Mouse (Mus musculus): ENCODE results near the gene St8sia1.

Gene St8sia1

DNA sequence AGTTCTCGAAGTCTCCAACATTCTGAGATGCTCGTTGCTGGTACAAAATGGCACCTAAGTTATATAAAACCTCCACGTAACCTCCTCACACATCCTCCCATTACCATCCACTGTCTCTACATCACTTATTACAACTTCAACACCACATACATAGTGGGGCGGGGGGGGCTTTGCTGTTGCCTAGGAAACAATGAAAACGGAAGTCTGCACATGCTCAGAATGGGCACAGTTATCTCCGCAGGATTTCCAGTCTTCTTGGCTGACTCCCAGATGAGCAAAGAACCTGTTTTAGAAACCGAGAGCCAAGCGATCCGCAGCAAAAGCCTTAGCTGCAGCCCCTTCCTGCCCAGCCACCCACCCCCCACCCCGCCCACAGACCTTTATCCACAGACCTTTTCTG lies 174.5 kb downstream of the St8sia1 start:
- no peak for DNase-seq (ENCODE audit: low spot score in 2 of 2)

DNA sequence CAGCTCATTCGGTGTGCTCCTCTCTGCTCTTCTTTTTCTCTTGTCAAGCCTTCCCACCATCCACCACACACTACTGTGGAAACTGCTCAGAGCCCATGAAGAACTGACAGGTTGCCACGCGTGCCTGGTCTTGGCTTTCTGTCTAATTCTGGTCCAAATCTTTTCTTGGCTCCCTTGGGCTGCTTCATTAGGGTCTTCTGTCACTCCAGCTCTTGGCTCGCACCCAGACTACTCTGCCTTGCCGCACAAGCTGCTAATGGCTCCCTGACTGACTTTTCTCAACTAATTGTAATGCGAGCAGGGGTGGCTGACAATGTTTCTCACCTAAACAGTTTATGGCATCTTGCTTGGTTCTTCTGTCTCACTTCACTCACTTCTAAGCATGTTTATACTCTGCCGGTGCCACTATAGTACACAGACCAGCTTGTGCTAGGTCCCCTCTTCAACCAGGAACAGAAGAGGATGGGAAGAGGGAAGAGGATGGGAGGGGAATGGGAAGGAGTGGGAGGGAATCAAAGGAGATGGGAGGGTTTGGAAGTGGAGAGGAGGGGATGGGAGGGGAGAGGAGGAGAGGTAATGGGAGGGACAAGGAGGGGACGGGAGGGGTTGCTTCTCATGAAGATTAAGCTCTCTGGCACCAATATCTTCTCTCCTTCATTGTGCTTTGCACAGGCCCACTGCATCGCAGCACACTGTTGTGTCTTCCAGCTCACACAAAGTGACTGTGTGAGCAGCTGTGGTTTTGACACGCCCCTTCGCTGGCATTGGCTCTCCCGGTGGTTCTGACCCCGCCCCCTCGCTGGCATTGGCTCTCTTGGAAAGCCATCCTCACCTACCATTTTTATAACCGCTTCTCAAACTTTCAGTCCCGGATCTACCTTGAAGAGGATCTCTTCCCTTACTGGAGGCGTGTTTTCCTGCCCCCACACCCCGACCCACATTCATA lies 175.9 kb downstream of the St8sia1 start:
- no peak for DNase-seq (ENCODE audit: low spot score in 2 of 2)

DNA sequence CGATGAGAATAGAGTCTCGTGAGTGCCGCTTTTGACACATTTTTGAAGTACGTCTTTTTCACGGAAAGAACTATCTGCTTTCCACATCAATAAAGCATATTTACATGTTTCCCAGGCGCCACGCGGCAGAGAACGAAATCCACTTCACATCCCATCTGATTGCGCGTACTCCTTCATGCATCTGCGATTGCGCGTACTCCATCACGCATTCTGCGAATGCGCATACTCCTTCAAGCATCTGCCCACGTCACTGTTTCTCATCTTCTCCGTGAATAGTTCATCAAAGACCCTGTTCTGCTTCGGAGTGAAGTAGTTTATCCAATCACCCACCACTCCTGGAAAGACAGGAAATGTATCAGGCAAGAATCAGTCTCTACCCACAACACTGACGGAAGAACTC lies 178.1 kb downstream of the St8sia1 start:
- no peak for DNase-seq (ENCODE audit: low spot score in 2 of 2)

DNA sequence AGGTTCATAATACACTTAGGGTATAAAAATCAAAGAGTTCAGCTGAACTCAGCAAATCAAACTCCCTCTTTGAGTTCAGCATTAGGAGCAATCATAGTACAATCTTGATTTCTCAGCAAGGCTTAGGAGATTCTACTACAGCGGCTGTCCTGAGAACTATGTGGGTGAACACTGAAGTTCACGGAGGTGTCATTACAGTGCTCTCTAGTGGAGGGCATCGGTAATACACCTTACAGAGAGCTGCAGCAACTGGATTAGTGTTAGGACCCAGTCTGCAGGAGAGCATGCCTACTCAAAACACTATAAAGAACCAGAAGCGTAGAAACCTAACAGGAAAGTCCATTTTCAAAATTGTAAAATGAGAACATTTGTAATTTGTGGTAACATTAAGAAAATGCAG lies 178.9 kb downstream of the St8sia1 start:
- DNase-seq (ENCODE audit: low spot score in 2 of 2): peak; percentile 10 to 43

DNA sequence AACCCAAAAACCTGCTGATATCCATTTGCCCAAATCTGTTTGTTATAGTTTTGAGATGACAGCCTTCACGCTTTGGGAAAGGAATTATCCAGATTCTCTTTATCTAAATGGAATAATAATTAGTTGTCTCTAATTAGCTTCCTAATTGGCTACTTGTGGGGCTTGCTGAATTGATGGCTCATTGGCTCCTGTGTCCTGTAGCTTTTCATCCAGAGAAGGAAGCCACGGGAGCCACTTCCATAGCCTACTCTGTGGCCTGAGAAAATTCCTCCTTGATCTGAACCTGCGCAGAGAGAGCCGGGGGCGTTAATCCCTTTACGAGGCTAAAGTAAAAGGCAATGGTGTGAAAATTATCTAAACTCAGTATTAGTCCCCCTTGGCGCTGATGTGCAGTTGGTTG lies 183.0 kb downstream of the St8sia1 start:
- DNase-seq (ENCODE audit: low spot score in 2 of 2): no peak

DNA sequence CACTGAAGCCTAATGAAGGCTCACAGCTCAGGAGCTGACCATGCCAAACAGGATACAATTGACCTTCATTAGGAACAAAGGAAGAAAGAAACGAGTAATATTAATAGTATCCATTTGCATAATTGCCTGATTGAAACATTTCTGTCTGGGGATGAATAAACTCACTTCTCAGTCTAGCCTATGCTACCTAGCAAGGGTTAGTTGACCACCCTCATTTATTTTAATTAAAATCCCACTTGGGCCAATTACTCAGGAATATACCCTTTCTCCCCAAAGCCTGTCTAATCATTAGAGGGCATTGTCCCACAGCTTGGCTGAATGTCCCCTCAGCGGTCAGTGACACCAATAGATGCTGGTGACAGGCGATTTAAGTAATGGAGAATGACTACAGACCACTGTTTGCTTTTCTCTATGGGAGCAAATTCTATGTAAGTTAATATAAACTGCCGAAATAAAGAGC lies 183.6 kb downstream of the St8sia1 start:
- DNase-seq (ENCODE audit: low spot score in 2 of 2): no peak

DNA sequence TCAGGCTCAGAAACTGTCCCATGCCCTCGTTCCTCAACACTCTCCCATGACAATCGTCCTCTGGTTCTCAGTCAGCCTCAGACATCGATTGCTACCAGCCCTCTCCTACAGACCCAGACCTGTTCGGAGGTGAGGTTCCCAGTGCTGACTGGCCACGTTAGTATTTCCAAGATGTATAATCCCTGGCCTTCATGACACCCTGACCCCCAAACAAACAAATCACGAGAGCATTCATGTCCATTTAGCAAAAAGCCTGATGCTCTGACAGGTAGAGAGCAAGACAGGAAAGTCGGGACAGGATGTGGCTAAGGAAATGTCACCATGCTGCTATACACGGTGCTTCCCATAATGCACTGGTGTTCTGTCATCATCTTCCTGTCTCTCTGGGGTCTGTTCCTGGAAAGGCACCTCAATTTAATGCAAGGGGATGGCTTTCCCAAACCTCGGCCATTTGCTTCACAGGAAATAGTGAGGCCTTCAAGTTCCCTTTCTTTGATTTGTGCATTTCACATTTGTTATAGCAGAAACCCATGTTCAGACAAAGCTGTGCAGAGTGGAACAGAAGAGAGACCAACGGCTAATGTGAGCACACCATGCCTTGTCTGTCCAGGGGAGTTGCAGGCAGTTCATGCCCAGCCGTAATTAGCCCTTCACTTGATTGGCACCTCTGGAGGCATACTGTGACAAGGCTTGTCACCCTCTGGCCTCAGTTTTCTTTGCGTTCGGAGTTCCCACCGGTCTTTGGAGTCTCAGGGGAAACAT lies 184.3 kb downstream of the St8sia1 start:
- no peak for DNase-seq (ENCODE audit: low spot score in 2 of 2)

DNA sequence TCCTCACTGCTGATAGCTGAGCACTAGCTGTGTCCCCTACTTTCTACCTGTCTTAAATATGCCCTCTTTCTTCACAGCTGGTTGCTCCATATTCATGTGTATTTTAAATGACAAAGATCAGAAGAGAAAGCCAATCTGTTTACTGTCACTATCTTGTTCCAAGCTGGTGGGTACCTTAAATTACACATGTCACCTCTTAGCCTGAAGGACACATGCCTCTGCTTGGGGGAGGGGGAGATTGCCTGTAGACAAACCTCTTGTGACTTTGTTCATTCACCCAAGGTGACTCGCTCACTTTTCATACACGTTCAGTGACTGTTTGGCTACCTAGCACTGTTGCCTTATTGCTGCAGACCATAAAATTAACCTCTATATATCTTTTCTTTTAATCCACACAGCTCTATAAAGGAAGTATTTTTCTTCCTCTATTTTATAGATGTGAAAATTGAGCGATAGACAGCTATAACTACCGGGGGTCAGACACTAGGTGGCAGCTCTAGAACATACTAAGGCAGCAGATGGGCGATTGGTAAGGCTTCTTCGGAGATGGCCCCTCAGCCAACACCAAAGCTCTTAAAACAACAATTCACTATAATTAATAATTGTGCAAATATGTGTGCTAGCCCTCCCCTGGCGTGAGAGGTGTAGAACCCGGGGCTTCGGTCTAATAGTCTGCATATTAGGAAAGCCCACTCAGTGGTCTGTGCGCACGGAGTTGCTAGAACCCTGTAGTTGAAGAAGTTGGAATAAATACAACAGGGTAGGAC lies 185.0 kb downstream of the St8sia1 start:
- no peak for DNase-seq (ENCODE audit: low spot score in 2 of 2)

DNA sequence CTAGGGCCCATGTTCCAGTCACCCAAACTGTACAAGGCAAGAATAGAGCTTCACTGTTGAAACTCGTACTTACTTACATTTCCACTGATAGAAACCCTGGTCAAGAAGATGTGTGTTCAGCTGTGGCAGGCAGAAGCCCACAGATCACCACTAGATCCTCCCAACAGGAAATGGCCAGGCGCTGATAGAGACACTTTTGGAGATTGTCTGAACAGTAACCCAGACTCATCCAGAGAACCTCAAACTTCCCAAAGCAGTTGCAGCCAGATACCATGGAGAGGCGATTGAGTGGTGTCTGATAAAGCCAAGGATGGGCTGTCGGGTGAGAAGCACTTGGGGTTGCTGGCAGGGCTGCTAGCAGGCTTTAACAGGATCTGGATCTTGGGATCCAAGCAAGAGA lies 187.3 kb downstream of the St8sia1 start:
- DNase-seq (ENCODE audit: low spot score in 2 of 2): no peak

DNA sequence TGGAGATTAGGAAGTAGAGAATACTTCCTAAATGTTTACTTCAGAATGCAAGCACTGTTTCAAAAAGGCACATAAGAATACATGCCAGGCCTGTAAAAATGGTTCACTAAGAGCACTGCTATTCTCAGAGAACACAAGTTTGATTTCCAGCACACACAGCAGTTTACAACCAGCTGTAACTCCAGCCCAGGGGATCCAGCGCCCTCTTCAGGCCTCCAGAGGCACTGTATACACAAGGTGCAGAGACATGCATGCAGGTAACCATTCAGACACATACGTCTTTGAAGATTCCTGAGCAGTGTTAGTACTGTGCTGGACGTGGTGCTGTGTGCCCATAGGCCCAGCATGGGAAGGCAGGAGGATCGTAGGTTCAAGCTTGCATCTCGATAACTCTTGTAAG lies 190.7 kb downstream of the St8sia1 start:
- no peak for DNase-seq (ENCODE audit: low spot score in 2 of 2)

DNA sequence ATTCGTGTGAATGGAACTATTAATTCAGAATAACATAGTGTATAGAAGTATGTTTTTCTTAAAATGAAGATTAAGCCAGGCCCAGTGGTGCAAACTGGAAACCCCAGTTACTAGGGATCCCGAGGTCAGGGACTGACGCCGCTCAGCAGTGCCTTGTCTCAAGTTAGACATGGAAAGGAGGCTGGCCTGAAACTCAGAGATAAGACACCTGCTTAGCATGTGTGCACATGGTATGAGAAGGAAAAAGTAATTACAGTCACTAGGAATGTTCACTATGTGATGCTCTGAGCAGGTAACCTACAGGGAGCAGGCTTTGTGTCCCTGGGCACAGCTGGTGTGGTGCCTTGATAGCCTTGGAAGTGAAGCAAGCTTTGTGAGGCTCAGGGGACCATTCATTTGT lies 192.6 kb downstream of the St8sia1 start:
- no peak for DNase-seq (ENCODE audit: low spot score in 2 of 2)

Measured in heart, adult 9 months (tissue).